Mouse (Mus musculus): ENCODE measurements around the gene Arhgef3.

DNA sequence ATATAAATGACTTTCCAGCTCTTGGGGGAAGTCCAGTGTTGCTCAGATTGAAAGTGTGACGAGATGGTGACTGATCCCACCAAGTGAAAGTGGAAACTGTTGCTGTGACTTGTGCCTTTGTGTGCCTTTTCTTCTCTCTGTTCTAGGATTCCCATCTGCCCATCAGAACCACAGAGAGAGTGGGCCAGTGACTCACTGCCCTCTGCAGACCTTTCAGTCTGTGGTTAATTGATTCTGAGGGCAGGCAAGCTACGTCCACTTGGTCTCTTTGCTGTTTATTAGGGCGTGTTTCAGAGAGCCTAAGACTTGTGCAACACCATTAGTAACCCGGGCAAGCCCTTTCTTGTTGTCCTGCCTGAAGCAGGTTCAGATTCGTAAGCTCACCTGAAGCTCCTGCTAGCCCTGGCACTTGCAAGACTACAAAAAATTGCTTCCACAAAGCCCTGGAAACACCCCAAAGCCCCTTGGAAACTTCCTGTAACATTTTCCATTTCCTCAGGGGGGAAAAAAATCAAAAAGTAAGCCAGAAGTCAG, 261.5 kb downstream of the Arhgef3 start:
- TF ChIP-seq CTCF (IDR thresholded peaks at IDR 0.05; ENCODE audit: borderline replicate concordance, control insufficient read depth, extremely low read depth, insufficient read depth, low read length, poor library complexity), result no peak
- TF ChIP-seq POLR2A (IDR thresholded peaks at IDR 0.05; ENCODE audit: control insufficient read depth, extremely low read depth, insufficient read depth, low read length, poor library complexity), result no peak

Data from thymus, adult 2 months (tissue).